Comparison of ENCODE assay signal across 8 mouse cellular contexts in the genomic region with DNA sequence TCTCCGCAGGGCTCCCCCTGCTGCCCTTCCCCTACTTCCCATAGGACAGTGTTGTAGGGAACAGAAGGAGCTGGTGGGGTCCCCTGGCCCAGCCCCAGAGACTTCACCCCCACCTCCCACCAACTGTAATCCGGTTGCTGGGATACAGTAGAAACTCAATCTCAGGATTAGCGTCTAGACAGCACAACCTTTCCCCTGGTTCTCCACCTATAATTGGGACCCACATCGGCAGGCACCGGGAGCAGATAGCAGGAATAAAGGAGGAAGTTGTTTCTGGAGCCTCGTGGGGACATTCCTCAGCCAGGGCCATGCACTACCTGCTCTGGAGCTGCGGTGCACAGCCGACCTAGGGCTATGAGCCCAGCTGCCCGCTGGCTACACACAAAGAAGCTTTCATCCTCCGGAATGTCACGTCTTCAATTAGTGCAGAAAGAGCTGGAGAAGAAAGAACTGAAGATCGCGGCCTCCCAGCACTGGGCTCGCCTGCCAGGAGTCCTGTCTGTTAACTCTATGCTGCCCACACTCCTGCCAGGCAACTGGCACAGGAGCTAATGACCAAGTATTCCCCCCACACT. TPM values are rescaled to one million over a fixed set of nuclear protein-coding genes. Genes with fewer than 3 reads are reported as not detected.
DNase-seq lines count a peak whose midpoint lies in the region; ATAC-seq and TF ChIP-seq lines count a peak whose summit lies in the region.

No protein-coding gene starts in this region.

- H3K9ac ChIP-seq in embryonic facial prominence, embryonic 13.5 days = 0 out of 2 replicates have a peak overlapping the region, but pooled peaks have one; percentile 33

- H3K36me3 ChIP-seq in heart, embryonic 10.5 days = 0 out of 2 replicates have a peak, but pooled peaks cover 8% of the 10 kb centered on the region
- H3K36me3 ChIP-seq in embryonic facial prominence, embryonic 13.5 days = no peaks in the 10 kb centered on the region
- no peaks in the 10 kb centered on the region for H3K36me3 ChIP-seq in kidney, adult 2 months (ENCODE audit: control insufficient read depth, insufficient read depth, low read length)
- H3K36me3 ChIP-seq in myocyte (ENCODE audit: control insufficient read depth, insufficient read depth) = peaks cover 13% of the 10 kb centered on the region

- no peak for TF ChIP-seq CTCF in kidney, adult 2 months (conservative IDR thresholded peaks at IDR 0.05; ENCODE audit: insufficient read depth, insufficient read length, low read depth, low read length)
- no peak for TF ChIP-seq CTCF in gastrocnemius, adult 2 months (IDR thresholded peaks at IDR 0.05)

- no peak for TF ChIP-seq POLR2A in kidney, adult 2 months (IDR thresholded peaks at IDR 0.05; ENCODE audit: low read depth, low read length)
- TF ChIP-seq POLR2A in myocyte (IDR thresholded peaks at IDR 0.05; ENCODE audit: insufficient read length, low read depth) = no peak

- H3K4me3 ChIP-seq in heart, embryonic 10.5 days = peak overlapping the region; percentile 36
- H3K4me3 ChIP-seq in embryonic facial prominence, embryonic 13.5 days = 0 out of 2 replicates have a peak overlapping the region, but pooled peaks have one; percentile 1
- no peak overlapping the region for H3K4me3 ChIP-seq in kidney, adult 2 months (ENCODE audit: insufficient read depth, low read depth, low read length)
- H3K4me3 ChIP-seq in myocyte = no peak overlapping the region
- H3K4me3 ChIP-seq in gastrocnemius, adult 2 months = no peak overlapping the region

- WGBS in heart, embryonic 10.5 days = 11% methylated on average over 14 of the region's 14 CpGs
- WGBS in embryonic facial prominence, embryonic 13.5 days = 2% methylated on average over 14 of the region's 14 CpGs
- WGBS in kidney, adult 2 months = 23% methylated on average over 14 of the region's 14 CpGs

- intact Hi-C loops in heart, postnatal 25 days (cut with DNase I) = no loop called here
- intact Hi-C loops in gastrocnemius, adult 2 months (cut with DNase I) = no loop called here

- H3K79me2 ChIP-seq in myocyte (ENCODE audit: control insufficient read depth, insufficient read depth) = peaks cover 93% of the 10 kb centered on the region

- no peaks in the 10 kb centered on the region for H3K27me3 ChIP-seq in heart, embryonic 10.5 days (ENCODE audit: insufficient read depth, poor library complexity, severe bottlenecking)
- H3K27me3 ChIP-seq in embryonic facial prominence, embryonic 13.5 days = no peaks in the 10 kb centered on the region
- H3K27me3 ChIP-seq in kidney, adult 2 months (replicated peaks; ENCODE audit: control insufficient read depth, insufficient read depth, low read length) = no peaks in the 10 kb centered on the region
- no peaks in the 10 kb centered on the region for H3K27me3 ChIP-seq in myocyte (ENCODE audit: control insufficient read depth, insufficient read depth, insufficient read length)

- H3K4me1 ChIP-seq in heart, embryonic 10.5 days = peaks cover 77% of the 10 kb centered on the region
- H3K4me1 ChIP-seq in embryonic facial prominence, embryonic 13.5 days = peaks cover 27% of the 10 kb centered on the region
- peaks cover 52% of the 10 kb centered on the region for H3K4me1 ChIP-seq in kidney, adult 2 months (ENCODE audit: control insufficient read depth, insufficient read depth, low read length)

- H3K4me2 ChIP-seq in embryonic facial prominence, embryonic 13.5 days = peak overlapping the region; percentile 39
- peak overlapping the region; percentile 31 for H3K4me2 ChIP-seq in myocyte (ENCODE audit: low read depth)

- no peak for DNase-seq in heart, embryonic 10.5 days (ENCODE audit: low spot score)
- no peak for DNase-seq in heart, postnatal 25 days (ENCODE audit: low spot score)
- DNase-seq in kidney, adult 2 months = peak; percentile 41
- DNase-seq in gastrocnemius, adult 2 months = no peak
- no peak for DNase-seq in layer of hippocampus, adult 8-10 months (ENCODE audit: low spot score in 2 of 2)

- no peaks in the 10 kb centered on the region for H3K9me3 ChIP-seq in heart, embryonic 10.5 days
- H3K9me3 ChIP-seq in embryonic facial prominence, embryonic 13.5 days = no peaks in the 10 kb centered on the region

- H3K27ac ChIP-seq in heart, embryonic 10.5 days = peak overlapping the region; percentile 81
- peak overlapping the region; percentile 68 for H3K27ac ChIP-seq in embryonic facial prominence, embryonic 13.5 days
- H3K27ac ChIP-seq in kidney, adult 2 months (ENCODE audit: insufficient read depth, low read depth, low read length) = peak overlapping the region; percentile 86
- no peak overlapping the region for H3K27ac ChIP-seq in gastrocnemius, adult 2 months

- ATAC-seq in embryonic facial prominence, embryonic 13.5 days (ENCODE audit: insufficient number of reproducible peaks, insufficient read depth, low FRiP score, low TSS enrichment, low read depth) = peak; percentile 54
- no peak for ATAC-seq in erythroid progenitor cell, adult 5-6 weeks (replicated peaks; ENCODE audit: low FRiP score, poor library complexity, severe bottlenecking)

- no peak overlapping the region for H3ac ChIP-seq in myocyte (ENCODE audit: control insufficient read depth, insufficient read length)

TF ChIP-seq in myocyte, 11 proteins besides CTCF, POLR2A, EP300 and RAD21:
- TF ChIP-seq MYOG (IDR thresholded peaks at IDR 0.05; ENCODE audit: control insufficient read depth in 1 of 3, insufficient read depth in 1 of 3, insufficient read length in 2 of 3, low read depth in 2 of 3) = no peak
- no peak for TF ChIP-seq CEBPB (IDR thresholded peaks at IDR 0.05; ENCODE audit: insufficient read depth, poor library complexity, severe bottlenecking)
- TF ChIP-seq TCF3 (IDR thresholded peaks at IDR 0.05; ENCODE audit: insufficient read length, low read depth) = no peak
- no peak for TF ChIP-seq TCF12 (IDR thresholded peaks at IDR 0.05; ENCODE audit: insufficient read depth, poor library complexity, severe bottlenecking)

RNA-seq across cellular contexts. Expression of a gene that starts 15.3 kb away (rescaled TPM):
- polyA plus RNA-seq in heart, embryonic 10.5 days (2016; fragmentation: Nextera tagmentation; extraction: Ambion mirVana) = 232 and 318 TPM in 2 replicates
- total RNA-seq in heart, postnatal 25 days (2021) = 10 to 100 TPM; 13.0 to 15.3 TPM
- 83.9 and 86.3 TPM in 2 replicates for polyA plus RNA-seq in embryonic facial prominence, embryonic 13.5 days (2015; fragmentation: Nextera tagmentation; extraction: Ambion mirVana)
- polyA plus RNA-seq in kidney, adult 2 months (2012; rRNA removed) = 114 and 138 TPM in 2 replicates
- 402 TPM for polyA plus RNA-seq in myocyte (2012; fragmentation: generic; extraction: Trizol)
- total RNA-seq in gastrocnemius, adult 2 months (2021) = 1 to 10 TPM; 3.8 to 6.0 TPM
- not detected in 2 replicates for total RNA-seq in erythroid progenitor cell, adult 5-6 weeks (2015; ENCODE audit: low replicate concordance)
- 0.26 TPM in 1 of 2 replicates, not detected in the other for total RNA-seq in erythroid progenitor cell, adult 5-6 weeks (2017; ENCODE audit: low replicate concordance)
- total RNA-seq in layer of hippocampus, adult 8-10 months (2022) = 1 to 10 TPM; 3.9 to 4.5 (median 4.3) TPM

Comparison
In these comparisons a context has a peak if more than half of its experiments do, and no peak if none do; other contexts are left out.
1. H3K4me3 ChIP-seq: peak in heart, embryonic 10.5 days (single experiment) and embryonic facial prominence, embryonic 13.5 days (single experiment); none in kidney, adult 2 months (single experiment), myocyte (single experiment) and gastrocnemius, adult 2 months (single experiment).